Mouse (Mus musculus) CH12.LX (cell line): ENCODE results near the gene Mcm8.

Source experiments
- CHD2 ChIP-seq: IDR thresholded peaks from 2 replicates; pipeline ENCODE4 v1.6.1; 2011; ENCODE audit warnings: low read length, improper control_type of control experiment
- CTCF ChIP-seq, 2 experiments: IDR thresholded peaks in 1 of 2; conservative IDR thresholded peaks in 1 of 2; 2 replicates each; pipeline ENCODE4 v1.5.1; 2011 to 2012; ENCODE audit warnings: low read depth in 2 of 2, low read length in 2 of 2, improper control_type of control experiment in 1 of 2, inconsistent platforms in 1 of 2, mild to moderate bottlenecking in 1 of 2, moderate library complexity in 1 of 2
- EP300 ChIP-seq: IDR thresholded peaks from 2 replicates; pipeline ENCODE4 v1.6.1; 2011; ENCODE audit warnings: low read length, improper control_type of control experiment
- MAX ChIP-seq: IDR thresholded peaks from 2 replicates; pipeline ENCODE4 v1.6.1; 2011; ENCODE audit warnings: low read length, improper control_type of control experiment
- NELFE ChIP-seq: IDR thresholded peaks from 2 replicates; pipeline ENCODE4 v1.6.1; 2011; ENCODE audit warnings: low read depth, low read length, improper control_type of control experiment
- POLR2A ChIP-seq: IDR thresholded peaks from 2 replicates; pipeline ENCODE4 v1.6.1; 2011; ENCODE audit warnings: low read depth, mild to moderate bottlenecking, improper control_type of control experiment, low read length
- SMC3 ChIP-seq: IDR thresholded peaks from 2 replicates; pipeline ENCODE4 v1.6.1; 2011; ENCODE audit warnings: low read depth, low read length, improper control_type of control experiment
- USF1 ChIP-seq: IDR thresholded peaks from 2 replicates; pipeline ENCODE4 v1.6.1; 2014; ENCODE audit warnings: low read depth, mild to moderate bottlenecking, inconsistent platforms, low read length, improper control_type of control experiment

- TF ChIP-seq USF1 = no peak
- TF ChIP-seq EP300 = no peak
- no peak for TF ChIP-seq CTCF (conservative IDR thresholded peaks at IDR 0.05 in 1 of 2, IDR thresholded peaks at IDR 0.05 in 1 of 2; ENCODE audit: low read depth in 2 of 2, low read length in 2 of 2)
- no peak for TF ChIP-seq POLR2A
- TF ChIP-seq CHD2 = no peak
- TF ChIP-seq NELFE = no peak
- TF ChIP-seq SMC3 = no peak
- no peak for TF ChIP-seq MAX
These were observed 34.4 kb upstream of the Mcm8 start for GRCm38 (mm10) chr2:132781439-132782068.
